Mouse (Mus musculus) cortical plate, adult 2 months (tissue): ENCODE results near the gene AW011738. TPM values are rescaled to one million over a fixed set of nuclear protein-coding genes. Genes with fewer than 3 reads are reported as not detected.

Experiments used
- H3K27ac ChIP-seq: fragments of 200-500 bp; 2 replicates; pipeline ENCODE4 v1.5.1; 2012; ENCODE audit warnings: low read length, control low read depth, inconsistent platforms; ENCODE audit not compliant: insufficient read depth
- H3K4me1 ChIP-seq: fragments of 200-500 bp; 2 replicates; pipeline ENCODE4 v1.6.1; 2011; ENCODE audit warnings: low read length; ENCODE audit not compliant: control insufficient read depth, insufficient read depth
- H3K4me3 ChIP-seq: fragments of 200-500 bp; 2 replicates; pipeline ENCODE4 v1.5.1; 2011; ENCODE audit warnings: mild to moderate bottlenecking, low read length, control low read depth; ENCODE audit not compliant: insufficient read depth
- CTCF ChIP-seq: fragments of 200-500 bp; IDR thresholded peaks from 2 replicates; pipeline ENCODE4 v1.5.1; 2011; ENCODE audit warnings: mild to moderate bottlenecking, control low read depth, low read length; ENCODE audit not compliant: insufficient read depth; ENCODE audit errors: extremely low read depth
- POLR2A ChIP-seq: fragments of 200-500 bp; IDR thresholded peaks from 2 replicates; pipeline ENCODE4 v1.6.1; 2011; ENCODE audit warnings: mild to moderate bottlenecking, low read length, control low read depth; ENCODE audit not compliant: insufficient read depth; ENCODE audit errors: extremely low read depth
- polyA plus RNA-seq: library from polyadenylated mRNA; depleted of rRNA; stranded (reverse); fragments of >200 nt; gene quantifications from 2 replicates; pipeline ENCODE4 v1.2.3, GENCODE M21; 2012

AW011738 gene
- polyA plus RNA-seq, 1 experiment, result 3.7 TPM

GRCm38 (mm10) chr4:156185950-156186850 is 16.9 kb upstream of the AW011738 start:
- peak overlapping the region; percentile 77; the same call in 1 of the 2 replicates for H3K27ac ChIP-seq
- peaks cover 13% of the 10 kb centered on the region for H3K4me1 ChIP-seq
- no peak for TF ChIP-seq CTCF
- peak; percentile 58; the same call in 1 of the 2 replicates for TF ChIP-seq POLR2A
- H3K4me3 ChIP-seq, result peak overlapping the region; percentile 72

DNA sequence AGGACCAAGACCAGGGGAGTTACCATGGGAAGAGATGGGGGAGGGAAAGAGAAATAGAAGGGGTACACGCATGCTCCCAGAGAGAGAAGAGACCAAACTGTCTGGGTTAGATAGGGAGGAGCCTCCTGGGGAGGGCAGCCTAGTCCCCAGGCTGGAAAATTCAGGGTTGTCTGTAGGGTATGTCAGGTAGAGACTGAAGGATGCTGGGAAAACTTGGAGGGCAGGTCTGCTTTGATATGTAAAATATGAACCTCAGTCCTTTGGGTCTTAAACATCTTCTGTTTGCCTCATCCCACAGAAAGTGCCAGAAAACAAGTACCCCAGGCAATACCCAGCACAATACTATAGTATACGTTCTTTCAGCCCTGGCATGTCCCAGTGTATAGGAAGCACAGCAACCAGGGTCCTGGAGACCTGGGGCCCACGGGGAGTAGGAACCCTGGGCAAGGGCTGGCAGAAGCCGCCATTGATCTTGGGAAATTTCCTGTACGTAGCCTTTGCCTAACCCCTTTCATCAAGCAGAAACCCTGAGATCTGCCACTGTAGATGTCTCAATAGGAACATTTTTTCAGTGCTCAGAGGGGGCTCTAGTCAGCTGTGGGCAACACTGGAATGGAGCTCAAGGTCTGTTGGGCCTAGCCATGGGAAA is 14.8 kb upstream of the AW011738 start:
- Histone ChIP-seq H3K27ac (peak overlapping the region; percentile 75; the same call in 1 of the 2 replicates), H3K4me1 (peaks cover 11% of the 10 kb centered on the region), H3K4me3 (no peak overlapping the region)
- TF ChIP-seq CTCF (no peak), POLR2A (no peak)

GRCm38 (mm10) chr4:156188811-156189323 is 14.2 kb upstream of the AW011738 start:
- no peak overlapping the region for H3K4me3 ChIP-seq
- TF ChIP-seq POLR2A, result no peak
- no peak for TF ChIP-seq CTCF
- H3K4me1 ChIP-seq, result peaks cover 7% of the 10 kb centered on the region
- H3K27ac ChIP-seq, result peak overlapping the region; percentile 75

- Histone ChIP-seq H3K4me3 (no peak overlapping the region), H3K4me1 (peaks cover 2% of the 10 kb centered on the region; the same call in 1 of the 2 replicates), H3K27ac (no peak overlapping the region)
- TF ChIP-seq POLR2A (no peak), CTCF (no peak)
Measured at GRCm38 (mm10) chr4:156192421-156193199, 10.5 kb upstream of the AW011738 start.

- Histone ChIP-seq H3K4me1 (peaks cover 2% of the 10 kb centered on the region; the same call in 1 of the 2 replicates), H3K27ac (no peak overlapping the region), H3K4me3 (no peak overlapping the region)
- TF ChIP-seq POLR2A (no peak), CTCF (no peak)
Measured at GRCm38 (mm10) chr4:156193200-156193590, 9.9 kb upstream of the AW011738 start.

DNA sequence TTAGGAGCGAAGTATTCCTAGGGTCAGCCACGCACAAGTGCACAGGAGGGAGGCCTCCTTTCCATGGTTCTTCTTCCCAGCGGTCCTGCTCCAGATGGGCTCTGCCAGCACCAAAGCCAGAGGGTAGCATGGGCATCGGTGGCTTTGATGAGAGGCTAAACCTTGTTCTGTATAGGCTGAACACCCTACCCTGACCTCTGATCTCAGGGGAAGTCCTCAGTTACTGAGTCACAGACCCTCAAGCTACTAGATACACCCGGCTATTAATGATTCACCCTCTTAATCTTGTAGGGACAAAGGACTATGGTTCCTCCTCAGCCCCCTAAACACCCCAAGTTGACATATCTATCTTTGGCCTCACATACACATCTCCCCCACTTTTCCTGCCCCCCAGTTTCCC is 9.2 kb upstream of the AW011738 start:
- Histone ChIP-seq H3K27ac (no peak overlapping the region), H3K4me3 (no peak overlapping the region), H3K4me1 (peaks cover 1% of the 10 kb centered on the region; the same call in 1 of the 2 replicates)
- TF ChIP-seq POLR2A (no peak), CTCF (no peak)

GRCm38 (mm10) chr4:156194346-156194745 is 8.8 kb upstream of the AW011738 start:
- TF ChIP-seq CTCF (no peak), POLR2A (no peak)
- no peaks in the 10 kb centered on the region for H3K4me1 ChIP-seq
- no peak overlapping the region for H3K27ac ChIP-seq
- H3K4me3 ChIP-seq, result no peak overlapping the region

- H3K27ac ChIP-seq, result no peak overlapping the region
- no peaks in the 10 kb centered on the region; the same call in 1 of the 2 replicates for H3K4me1 ChIP-seq
- no peak for TF ChIP-seq POLR2A
- TF ChIP-seq CTCF, result no peak
- peak overlapping the region; percentile 48 for H3K4me3 ChIP-seq
Measured at GRCm38 (mm10) chr4:156195927-156196870, 6.9 kb upstream of the AW011738 start.
